Mouse (Mus musculus) frontal cortex, postnatal 25 days (tissue): ENCODE measurements around the gene Zscan2.
"Not testable (repeated sequence)": the region's sequence is repeated elsewhere in the genome, so short reads cannot be mapped to it uniquely, and the experiment has no call there.

Experiments used
- DNase-seq, 2 experiments: peaks; one replicate each; pipeline ENCODE4 v3.0.0; 2022; ENCODE audit warnings: low spot score in 2 of 2

Zscan2 gene

GRCm38 (mm10) chr7:80860729-80861274, at the start of gene Zscan2:
Gene Zscan2 (plus strand): TSS chr7:80860920.
- DNase-seq = peak; percentile 78 to 83

DNA sequence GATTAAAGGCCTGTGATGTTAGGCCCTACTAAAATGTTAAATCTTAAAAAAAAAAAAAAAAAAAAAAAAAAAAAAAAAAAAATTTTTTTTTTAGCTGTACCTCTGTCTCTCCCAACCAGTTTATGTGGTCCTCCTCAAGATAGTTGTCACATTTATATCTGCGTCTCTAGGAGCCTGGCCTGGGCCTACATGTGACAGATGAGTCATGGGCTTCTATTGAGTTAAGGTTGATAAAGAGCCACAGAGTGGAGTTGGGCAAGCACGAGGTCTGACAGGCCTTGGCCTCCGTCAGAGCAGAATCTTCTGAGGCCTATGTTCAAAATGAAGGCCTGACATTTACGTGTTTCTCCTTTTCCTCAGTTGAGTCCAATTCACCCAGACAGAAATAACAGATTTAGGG, 47.3 kb upstream of the Zscan2 start:
- DNase-seq = no peak

GRCm38 (mm10) chr7:80816641-80817040, 44.1 kb upstream of the Zscan2 start:
- DNase-seq = no peak

- DNase-seq = no peak
These were observed 39.9 kb upstream of the Zscan2 start for GRCm38 (mm10) chr7:80820838-80821237.

DNA sequence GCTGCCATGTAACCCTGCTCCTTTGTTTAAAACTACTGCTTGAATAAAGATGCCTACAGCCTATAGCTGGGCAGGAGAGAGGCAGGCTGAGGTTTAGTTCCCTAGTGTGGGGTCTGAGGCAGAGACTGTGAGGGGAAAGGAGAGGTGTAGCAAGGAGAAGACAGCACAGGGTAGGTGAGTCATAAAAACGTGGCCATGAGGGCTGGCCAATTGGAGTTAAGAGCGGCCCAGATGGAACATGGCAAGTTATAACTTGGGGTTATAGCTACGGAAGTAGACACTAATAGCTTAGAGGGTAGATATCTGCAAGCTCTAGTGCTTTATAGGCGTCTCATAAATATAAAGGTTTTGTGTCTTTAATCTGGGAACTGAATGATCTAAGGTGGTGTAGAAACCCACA, 37.5 kb upstream of the Zscan2 start:
- DNase-seq = no peak

DNA sequence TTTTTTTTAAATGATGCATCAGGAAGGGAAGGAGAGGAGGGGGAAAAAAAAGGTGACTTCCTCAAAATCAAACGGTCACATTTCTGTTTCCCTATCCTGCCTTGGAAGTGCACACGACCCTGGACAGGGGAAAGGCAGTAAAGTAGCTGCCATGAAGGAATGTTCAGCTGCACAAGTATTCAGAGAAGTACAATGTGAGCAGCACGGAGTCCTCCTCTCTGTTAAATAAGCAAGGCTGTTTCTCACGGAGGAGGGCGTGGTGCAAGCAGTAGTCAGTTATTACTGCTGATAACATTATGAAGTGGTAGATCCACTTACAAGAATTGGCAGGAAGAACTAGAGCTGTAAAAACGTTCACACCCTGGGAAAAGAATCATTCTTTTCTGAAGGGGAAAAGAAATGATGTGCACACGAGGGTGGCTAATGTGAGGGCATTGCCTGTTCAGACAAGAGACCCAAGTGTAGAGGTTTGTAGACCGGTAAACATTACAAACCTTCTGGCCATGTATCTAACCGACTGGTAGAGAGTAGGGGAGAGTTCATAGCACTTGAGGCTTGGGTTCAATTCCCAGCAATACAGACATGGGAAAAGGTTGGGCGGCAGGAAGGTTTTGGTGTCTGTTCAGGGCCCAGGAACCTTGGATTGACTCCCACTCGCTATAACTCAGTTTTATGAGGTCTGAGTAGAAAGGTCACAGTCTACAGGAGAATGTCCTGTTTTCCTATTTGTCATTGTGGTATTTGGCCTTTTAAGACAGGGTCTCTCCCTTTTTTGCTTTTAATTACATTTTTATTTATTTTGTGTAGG, 36.6 kb upstream of the Zscan2 start:
- DNase-seq = no peak

GRCm38 (mm10) chr7:80825843-80826403, 34.8 kb upstream of the Zscan2 start, which contains the start of gene Iqgap1:
Gene Iqgap1 (minus strand): TSS chr7:80825974.
- DNase-seq = no peak

GRCm38 (mm10) chr7:80828146-80828860, 32.4 kb upstream of the Zscan2 start:
- no peak for DNase-seq

DNA sequence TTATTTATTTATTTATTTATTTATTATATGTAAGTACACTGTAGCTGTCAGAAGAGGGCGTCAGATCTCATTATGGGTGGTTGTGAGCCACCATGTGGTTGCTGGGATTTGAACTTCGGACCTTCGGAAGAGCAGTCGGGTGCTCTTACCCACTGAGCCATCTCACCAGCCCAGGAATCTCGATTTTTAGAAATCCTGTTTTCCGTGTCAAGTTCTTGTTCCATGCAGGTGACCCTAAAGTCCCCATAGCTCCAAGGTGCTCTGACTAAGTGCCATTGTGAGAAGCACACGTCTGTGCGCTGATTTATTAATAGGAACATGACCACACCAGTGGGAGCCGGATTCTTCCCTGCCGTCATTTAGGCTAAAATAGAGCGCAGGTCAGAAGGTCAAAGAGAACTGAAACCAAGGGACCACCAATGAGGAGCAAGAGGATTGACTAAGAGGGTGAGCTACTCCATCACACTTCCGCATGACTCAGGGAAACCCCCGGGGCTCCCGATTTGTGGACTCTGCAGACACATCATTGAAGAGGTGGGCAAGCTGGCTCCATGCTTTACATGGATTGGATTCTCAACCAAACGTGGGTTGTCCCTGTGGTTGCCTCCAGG, 30.4 kb upstream of the Zscan2 start:
- no peak for DNase-seq

DNA sequence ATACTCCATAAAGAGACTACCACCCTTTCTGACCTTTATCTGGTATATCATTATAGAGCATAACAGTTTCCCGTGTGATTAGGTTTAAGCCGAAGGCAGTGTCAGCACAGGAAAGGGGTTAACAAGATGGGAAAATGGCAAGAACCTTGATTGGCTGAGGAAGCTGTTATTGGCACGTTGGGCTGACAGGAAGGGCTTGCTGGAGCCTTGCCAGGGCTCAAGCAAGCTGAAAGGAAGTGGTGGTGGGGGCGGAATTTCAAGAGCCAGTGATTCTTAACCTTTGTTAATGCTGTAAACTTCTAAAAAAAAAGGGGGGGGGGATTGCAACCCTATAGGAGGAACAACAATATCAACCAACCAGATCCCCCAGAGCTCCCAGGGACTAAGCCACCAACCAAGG, 28.5 kb upstream of the Zscan2 start:
- DNase-seq = no peak

DNA sequence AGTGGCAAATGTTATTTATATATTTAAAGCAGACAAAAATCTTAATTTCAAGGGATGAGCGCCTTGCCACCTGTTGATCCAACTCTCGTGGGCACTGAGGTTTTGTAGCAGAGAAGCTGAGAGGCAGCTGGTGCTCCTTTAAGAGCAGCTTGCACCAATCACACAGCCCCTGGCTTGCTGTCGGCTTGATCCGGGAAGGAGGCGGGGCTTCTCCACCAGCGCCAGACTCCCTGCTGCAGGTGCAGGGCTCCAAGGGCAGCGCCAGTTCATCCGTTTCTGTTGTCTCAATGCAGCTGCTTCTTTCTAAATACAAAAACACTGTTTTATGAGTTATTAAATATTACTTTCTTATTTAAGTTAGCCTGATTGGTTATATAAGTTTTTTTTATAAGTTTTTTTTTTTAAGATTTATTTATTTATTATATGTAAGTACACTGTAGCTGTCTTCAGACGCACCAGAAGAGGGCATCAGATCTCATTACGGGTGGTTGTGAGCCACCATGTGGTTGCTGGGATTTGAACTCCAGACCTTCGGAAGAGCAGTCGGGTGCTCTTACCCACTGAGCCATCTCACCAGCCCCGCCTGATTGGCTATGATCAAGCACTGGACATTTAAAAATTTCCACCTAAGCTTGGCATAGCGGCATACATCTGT, 27.6 kb upstream of the Zscan2 start:
- not testable (repeated sequence) for DNase-seq

GRCm38 (mm10) chr7:80833651-80834532, 26.8 kb upstream of the Zscan2 start:
- DNase-seq = no peak

GRCm38 (mm10) chr7:80835984-80836652, 24.6 kb upstream of the Zscan2 start:
- DNase-seq = no peak

DNA sequence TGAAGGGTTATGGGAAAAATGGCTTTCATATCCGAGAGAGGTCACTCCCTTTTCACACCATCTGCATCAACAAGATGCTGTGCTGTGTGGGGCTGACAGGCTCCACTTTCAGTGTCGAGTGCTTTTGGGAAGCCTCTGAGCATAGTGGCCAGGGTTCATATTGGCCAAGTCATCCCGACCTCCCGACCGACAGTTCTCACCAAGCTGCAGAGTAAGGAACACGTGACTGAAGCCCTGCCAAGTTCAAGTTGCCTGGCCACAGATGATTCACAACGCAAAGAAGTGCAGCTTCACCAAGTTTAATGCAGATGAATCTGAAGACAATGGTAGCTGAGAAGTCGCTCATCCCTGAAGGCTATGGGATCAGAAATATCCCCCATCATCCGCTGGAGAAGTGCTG, 23.0 kb upstream of the Zscan2 start:
- DNase-seq = no peak

DNA sequence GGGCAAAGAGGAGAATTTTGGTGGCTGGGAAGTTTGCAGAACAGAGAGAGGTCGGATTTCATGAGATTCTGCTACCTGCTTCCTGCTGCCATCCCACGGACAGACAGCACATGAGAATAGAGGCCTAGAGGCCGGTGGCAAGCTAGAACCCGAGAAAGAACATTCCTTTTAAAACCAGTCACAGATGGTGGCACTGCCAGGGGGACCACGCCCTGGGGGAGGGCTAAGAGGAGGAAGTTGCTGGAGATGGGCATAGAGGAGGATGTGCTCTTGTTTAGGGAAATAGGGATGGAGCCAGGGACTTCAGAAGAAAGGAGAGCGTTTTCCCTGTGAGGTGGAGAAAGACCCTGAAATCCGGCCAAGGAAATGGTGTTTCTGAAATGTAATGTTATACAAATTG, 22.5 kb upstream of the Zscan2 start:
- no peak for DNase-seq

- DNase-seq = no peak
These were observed 21.0 kb upstream of the Zscan2 start for GRCm38 (mm10) chr7:80839755-80840154.

GRCm38 (mm10) chr7:80840241-80840640, 20.5 kb upstream of the Zscan2 start:
- no peak for DNase-seq

- DNase-seq = no peak
These were observed 19.8 kb upstream of the Zscan2 start for GRCm38 (mm10) chr7:80840937-80841336.

- DNase-seq = no peak
These were observed 18.6 kb upstream of the Zscan2 start for GRCm38 (mm10) chr7:80842132-80842531.

DNA sequence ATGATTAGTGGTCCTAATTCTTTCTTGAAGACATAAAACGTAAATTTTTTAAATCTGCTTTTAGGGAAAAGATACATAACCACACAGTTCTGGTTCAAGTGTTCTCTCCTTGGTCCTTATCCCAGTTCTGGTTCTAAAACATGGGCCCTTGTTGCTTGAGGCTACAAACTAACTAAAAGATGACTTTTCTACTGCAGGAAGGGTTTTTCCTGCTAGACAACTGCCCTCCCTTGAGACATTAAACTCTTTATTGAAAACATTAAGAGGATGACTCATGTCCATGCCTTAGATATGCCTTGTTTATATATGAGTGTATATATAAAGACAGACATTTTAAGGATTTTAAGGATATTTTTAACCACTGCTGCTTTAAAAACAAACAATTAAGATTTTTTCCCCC, 17.5 kb upstream of the Zscan2 start:
- no peak for DNase-seq
